Mouse (Mus musculus): Measurements from ENCODE around the gene Rab11fip4. TPM values are rescaled to one million over a fixed set of nuclear protein-coding genes. Genes with fewer than 3 reads are reported as not detected.

Rab11fip4 gene
- polyA plus RNA-seq, 1 experiment from 2014 or later: 0.40 TPM

GRCm38 (mm10) chr11:79707084-79707483 lies 116.1 kb downstream of the Rab11fip4 start:
- POLR2A ChIA-PET: no interaction called here
- CTCF ChIA-PET: interaction anchor here (3.0 kb wide), 1 partner anchor 213 kb away, joined by 14 read pairs; no protein-coding TSS in a partner anchor
- ATAC-seq: no peak
- DNase-seq (ENCODE audit: low read depth, low spot score): no peak
- no peaks in the 10 kb centered on the region for H3K27me3 ChIP-seq
- TF ChIP-seq CTCF (IDR thresholded peaks at IDR 0.05): no peak
- in situ Hi-C loops (cut with MboI; ENCODE audit: low pct_unique_long_range_greater_than_20kb): loop anchor here (5.0 kb wide), 1 partner anchor 215 kb away; no protein-coding TSS in a partner anchor

- in situ Hi-C loops (cut with MboI; ENCODE audit: low pct_unique_long_range_greater_than_20kb): no loop called here
- ChIA-PET POLR2A (no interaction called here), CTCF (no interaction called here)
- no peak for DNase-seq (ENCODE audit: low read depth, low spot score)
- peak; percentile 100 for TF ChIP-seq CTCF (IDR thresholded peaks at IDR 0.05)
- H3K27me3 ChIP-seq: no peaks in the 10 kb centered on the region
- peak; percentile 77 for ATAC-seq
Measured at GRCm38 (mm10) chr11:79710868-79711765, 120.1 kb downstream of the Rab11fip4 start.

GRCm38 (mm10) chr11:79711766-79712369 lies 120.9 kb downstream of the Rab11fip4 start:
- ATAC-seq (peak; percentile 3), DNase-seq (ENCODE audit: low read depth, low spot score) (no peak)
- in situ Hi-C loops (cut with MboI; ENCODE audit: low pct_unique_long_range_greater_than_20kb): no loop called here
- CTCF ChIA-PET: interaction anchor here (3.2 kb wide), 1 partner anchor 208 kb away, joined by 18 read pairs; no protein-coding TSS in a partner anchor
- POLR2A ChIA-PET: interaction anchor here (0.6 to 0.7 kb wide), 2 partner anchors 25 to 133 kb away, joined by 3 to 5 read pairs; no protein-coding TSS in a partner anchor
- no peaks in the 10 kb centered on the region for H3K27me3 ChIP-seq
- TF ChIP-seq CTCF (IDR thresholded peaks at IDR 0.05): no peak

GRCm38 (mm10) chr11:79713184-79713583 lies 122.2 kb downstream of the Rab11fip4 start:
- ATAC-seq (no peak), DNase-seq (ENCODE audit: low read depth, low spot score) (no peak)
- ChIA-PET POLR2A (interaction anchor here (1.2 kb wide), 1 partner anchor 10 kb away, joined by 3 read pairs; no protein-coding TSS in a partner anchor), CTCF (interaction anchor here (0.7 to 3.2 kb wide), 3 partner anchors 13 to 207 kb away, joined by 3 to 18 read pairs (median 4); no protein-coding TSS in a partner anchor)
- TF ChIP-seq CTCF (IDR thresholded peaks at IDR 0.05): no peak
- in situ Hi-C loops (cut with MboI; ENCODE audit: low pct_unique_long_range_greater_than_20kb): no loop called here
- H3K27me3 ChIP-seq: no peaks in the 10 kb centered on the region

- in situ Hi-C loops (cut with MboI; ENCODE audit: low pct_unique_long_range_greater_than_20kb): no loop called here
- DNase-seq (ENCODE audit: low read depth, low spot score) (no peak), ATAC-seq (no peak)
- no peak for TF ChIP-seq CTCF (IDR thresholded peaks at IDR 0.05)
- H3K27me3 ChIP-seq: no peaks in the 10 kb centered on the region
- ChIA-PET CTCF (interaction anchor here (2.1 to 3.2 kb wide), 2 partner anchors 203 to 207 kb away, joined by 5 to 18 read pairs; no protein-coding TSS in a partner anchor), POLR2A (interaction anchor here (1.2 kb wide), 1 partner anchor 9 kb away, joined by 3 read pairs; no protein-coding TSS in a partner anchor)
Measured at GRCm38 (mm10) chr11:79713678-79714077, 122.7 kb downstream of the Rab11fip4 start.

- no peak for ATAC-seq
- DNase-seq (ENCODE audit: low read depth, low spot score): no peak
- in situ Hi-C loops (cut with MboI; ENCODE audit: low pct_unique_long_range_greater_than_20kb): no loop called here
- POLR2A ChIA-PET: interaction anchor here (1.2 kb wide), 1 partner anchor 8 kb away, joined by 3 read pairs; no protein-coding TSS in a partner anchor
- no peak for TF ChIP-seq CTCF (IDR thresholded peaks at IDR 0.05)
- CTCF ChIA-PET: interaction anchor here (2.1 to 3.2 kb wide), 2 partner anchors 202 to 206 kb away, joined by 5 to 18 read pairs; no protein-coding TSS in a partner anchor
- H3K27me3 ChIP-seq: no peaks in the 10 kb centered on the region
Measured at GRCm38 (mm10) chr11:79714082-79714742, 123.2 kb downstream of the Rab11fip4 start.

- in situ Hi-C loops (cut with MboI; ENCODE audit: low pct_unique_long_range_greater_than_20kb): no loop called here
- no peak for DNase-seq (ENCODE audit: low read depth, low spot score)
- ChIA-PET POLR2A (no interaction called here), CTCF (interaction anchor here (2.1 to 3.2 kb wide), 2 partner anchors 202 to 206 kb away, joined by 5 to 18 read pairs; no protein-coding TSS in a partner anchor)
- no peak for TF ChIP-seq CTCF (IDR thresholded peaks at IDR 0.05)
- no peak for ATAC-seq
- no peaks in the 10 kb centered on the region for H3K27me3 ChIP-seq
Measured at GRCm38 (mm10) chr11:79714743-79715110, 123.7 kb downstream of the Rab11fip4 start.

GRCm38 (mm10) chr11:79715316-79715715 lies 124.3 kb downstream of the Rab11fip4 start:
- in situ Hi-C loops (cut with MboI; ENCODE audit: low pct_unique_long_range_greater_than_20kb): no loop called here
- no peak for TF ChIP-seq CTCF (IDR thresholded peaks at IDR 0.05)
- ChIA-PET POLR2A (interaction anchor here (0.7 kb wide), 1 partner anchor 204 kb away, joined by 7 read pairs; no protein-coding TSS in a partner anchor), CTCF (interaction anchor here (2.1 kb wide), 1 partner anchor 201 kb away, joined by 5 read pairs; no protein-coding TSS in a partner anchor)
- no peaks in the 10 kb centered on the region for H3K27me3 ChIP-seq
- ATAC-seq (no peak), DNase-seq (ENCODE audit: low read depth, low spot score) (no peak)

- ATAC-seq (no peak), DNase-seq (ENCODE audit: low read depth, low spot score) (no peak)
- TF ChIP-seq CTCF (IDR thresholded peaks at IDR 0.05): no peak
- POLR2A ChIA-PET: interaction anchor here (0.6 to 0.7 kb wide), 2 partner anchors 117 to 204 kb away, joined by 3 to 7 read pairs; no protein-coding TSS in a partner anchor
- in situ Hi-C loops (cut with MboI; ENCODE audit: low pct_unique_long_range_greater_than_20kb): no loop called here
- no peaks in the 10 kb centered on the region for H3K27me3 ChIP-seq
- CTCF ChIA-PET: interaction anchor here (0.6 to 2.1 kb wide), 2 partner anchors 136 to 201 kb away, joined by 3 to 5 read pairs; no protein-coding TSS in a partner anchor
Measured at GRCm38 (mm10) chr11:79715733-79716452, 124.9 kb downstream of the Rab11fip4 start.
